Mouse (Mus musculus): ENCODE data around the gene Sel1l2.

The Sel1l2 gene

DNA sequence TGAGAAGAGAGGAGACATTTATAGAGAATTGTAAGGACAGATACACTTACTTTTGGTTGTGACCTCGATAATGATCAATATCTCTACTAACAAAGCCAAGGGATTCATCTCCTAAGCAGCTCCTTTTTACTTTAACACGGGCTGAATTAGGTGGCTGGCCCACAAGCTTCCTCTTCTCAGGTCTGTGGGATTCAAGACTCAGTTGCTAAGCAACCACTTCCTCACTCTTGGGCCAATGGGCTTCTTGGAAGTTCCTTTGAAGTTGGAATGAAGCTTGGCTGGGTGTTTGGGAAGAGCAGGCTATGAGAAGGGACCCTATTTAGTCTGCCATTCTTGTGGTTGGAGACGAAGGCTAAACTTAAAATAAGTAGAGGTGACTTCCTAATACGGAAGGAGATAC lies at the start of gene Sel1l2:
Sel1l2 (minus strand) TSS at position 182 of the 400 bp plus-strand sequence.
- no peak for DNase-seq (ENCODE audit: low spot score)

DNA sequence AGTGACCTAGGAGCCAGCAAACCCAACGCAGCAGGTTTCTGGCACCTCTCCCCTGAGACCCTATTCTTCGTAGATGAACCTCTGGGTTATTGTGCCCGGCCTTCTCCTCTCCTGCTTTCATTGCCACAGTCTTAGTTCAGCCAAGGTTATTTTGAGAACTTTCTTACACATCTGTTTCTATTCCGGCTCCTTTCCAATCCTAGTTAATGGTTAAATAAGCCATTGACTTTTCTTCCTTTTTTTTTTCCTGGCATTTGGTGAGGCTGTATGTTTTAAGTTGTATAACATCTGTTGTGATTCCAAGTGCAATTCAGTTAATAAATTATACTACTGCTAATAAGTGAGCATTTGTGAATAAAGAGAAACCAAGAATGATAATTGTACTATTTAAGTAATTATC lies 49.6 kb upstream of the Sel1l2 start:
- DNase-seq (ENCODE audit: low spot score), result no peak

DNA sequence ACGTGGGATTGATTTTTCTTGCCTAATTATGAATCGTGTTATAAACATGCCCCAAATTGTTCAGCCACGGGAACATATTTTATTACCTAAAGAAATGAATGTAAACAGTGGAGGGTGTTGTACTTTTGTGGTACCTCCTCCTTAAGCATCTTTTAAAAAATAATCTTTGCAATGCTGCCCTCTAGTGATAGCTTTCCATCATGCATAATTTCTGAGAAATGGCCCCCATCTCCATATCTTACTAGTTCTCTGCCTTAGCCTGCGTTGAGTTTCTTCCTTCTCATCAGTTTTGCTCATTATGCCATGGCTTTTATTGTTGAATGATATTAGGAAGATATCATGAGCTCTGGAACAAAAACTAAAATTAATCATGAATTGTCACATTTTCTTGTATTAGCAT lies 37.8 kb upstream of the Sel1l2 start:
- no peak for DNase-seq (ENCODE audit: low spot score)

DNA sequence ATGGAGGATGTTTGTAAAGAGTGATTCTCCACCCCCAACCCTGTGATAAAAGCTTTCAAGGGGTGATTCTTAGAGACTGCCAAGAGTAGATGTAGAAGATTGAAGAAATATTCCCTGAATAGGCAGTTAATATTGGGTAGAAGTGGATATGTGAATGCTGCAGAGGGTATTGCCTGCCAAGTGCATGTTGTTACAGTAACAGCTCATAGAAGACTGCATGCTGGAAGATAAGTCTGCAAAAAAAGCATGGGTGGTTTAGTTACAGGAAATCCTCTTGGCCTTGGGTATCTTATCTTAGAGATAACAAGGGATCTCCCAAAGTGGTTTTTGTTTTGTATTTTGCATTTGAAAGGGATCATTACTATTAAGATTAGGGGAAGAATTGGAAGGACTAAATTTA lies 36.3 kb upstream of the Sel1l2 start:
- no peak for DNase-seq (ENCODE audit: low spot score)

DNA sequence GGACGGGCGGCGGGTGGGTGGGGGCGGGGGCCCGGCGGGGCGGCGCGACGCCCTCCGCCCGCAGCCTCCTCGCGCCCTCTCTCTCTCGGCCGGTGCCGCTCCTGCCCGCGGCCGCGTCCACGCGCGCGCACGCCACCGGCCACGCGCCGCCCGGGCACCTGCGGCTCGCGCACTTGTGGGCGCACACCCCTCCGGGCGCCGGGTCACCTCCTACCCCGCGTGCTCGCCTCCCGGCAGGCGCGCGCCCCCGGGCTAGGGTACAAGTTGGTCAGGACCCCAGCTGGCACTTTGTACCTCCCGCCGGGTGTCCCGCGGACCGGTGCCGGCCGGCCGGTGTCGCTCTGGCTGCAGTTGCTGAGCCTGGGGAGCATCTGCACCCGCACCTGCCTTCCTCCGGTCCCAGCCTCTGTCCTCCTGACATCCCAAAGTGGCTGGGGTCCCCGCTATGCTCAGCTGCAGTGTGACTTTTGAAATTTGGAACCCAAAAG lies 6.3 kb upstream of the Sel1l2 start:
- no peak for DNase-seq (ENCODE audit: low spot score)

DNA sequence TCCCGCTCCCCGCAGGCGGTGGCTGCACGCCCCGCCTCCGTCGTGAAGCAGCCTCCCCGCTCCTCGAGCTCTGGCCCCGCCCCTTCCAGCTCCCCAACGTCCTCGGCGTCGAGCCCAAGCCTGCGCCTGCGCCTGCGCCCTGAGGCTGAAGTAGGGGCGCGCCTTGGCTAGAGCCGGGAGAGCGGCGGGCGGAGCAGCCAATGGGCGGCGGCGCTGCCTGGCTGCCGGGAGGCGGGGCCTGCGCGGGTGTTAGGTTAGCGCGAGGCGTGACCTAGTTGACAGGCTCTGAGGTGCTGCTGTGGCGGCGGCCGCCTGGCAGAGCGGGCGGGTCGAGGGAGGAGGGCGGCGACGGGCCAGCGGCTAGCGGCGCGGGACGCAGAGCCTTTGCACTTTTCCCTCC lies 5.7 kb upstream of the Sel1l2 start, which contains the start of gene Macrod2:
Macrod2 (plus strand) TSS at position 131 of the 400 bp plus-strand sequence.
- peak; percentile 92 for DNase-seq (ENCODE audit: low spot score)

DNA sequence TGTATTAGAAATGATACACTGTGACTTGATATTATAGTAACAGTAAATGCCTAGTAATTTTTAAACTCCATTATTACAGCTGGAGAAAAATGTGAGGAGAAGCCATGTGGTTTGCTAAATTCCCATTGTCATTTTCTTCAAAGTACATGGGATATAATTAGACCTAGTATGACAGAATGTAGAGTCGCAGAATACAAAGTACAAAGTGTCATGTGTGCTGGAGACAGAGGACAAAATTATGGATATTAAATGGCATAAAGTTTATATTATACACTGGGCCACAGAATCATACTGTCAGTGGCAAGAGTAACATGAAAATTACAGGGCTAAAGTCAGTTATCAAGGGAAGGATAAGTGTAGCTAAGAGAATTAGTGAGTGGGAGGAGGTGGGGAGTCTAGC lies 24.7 kb downstream of the Sel1l2 start:
- DNase-seq (ENCODE audit: low spot score), result no peak

DNA sequence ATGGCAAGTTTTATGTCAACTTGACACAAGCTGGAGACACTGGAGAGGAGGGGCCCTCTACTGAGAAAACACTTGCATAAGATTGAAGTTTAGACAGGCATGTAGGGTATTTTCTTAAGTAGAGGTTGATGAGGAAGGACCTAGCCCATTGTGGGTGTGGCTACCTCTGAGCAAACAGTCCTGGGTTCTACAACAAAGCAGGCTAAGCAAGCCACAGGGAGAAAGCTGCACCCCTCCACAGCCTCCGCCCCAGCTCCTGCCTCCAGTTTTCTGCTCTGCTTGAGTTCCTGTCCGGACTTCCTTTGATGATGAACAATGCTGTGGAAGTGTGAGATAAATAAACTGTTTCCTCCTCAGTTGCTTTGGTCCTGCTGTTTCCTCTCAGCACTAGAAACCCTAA lies 29.6 kb downstream of the Sel1l2 start:
- no peak for DNase-seq (ENCODE audit: low spot score)

DNA sequence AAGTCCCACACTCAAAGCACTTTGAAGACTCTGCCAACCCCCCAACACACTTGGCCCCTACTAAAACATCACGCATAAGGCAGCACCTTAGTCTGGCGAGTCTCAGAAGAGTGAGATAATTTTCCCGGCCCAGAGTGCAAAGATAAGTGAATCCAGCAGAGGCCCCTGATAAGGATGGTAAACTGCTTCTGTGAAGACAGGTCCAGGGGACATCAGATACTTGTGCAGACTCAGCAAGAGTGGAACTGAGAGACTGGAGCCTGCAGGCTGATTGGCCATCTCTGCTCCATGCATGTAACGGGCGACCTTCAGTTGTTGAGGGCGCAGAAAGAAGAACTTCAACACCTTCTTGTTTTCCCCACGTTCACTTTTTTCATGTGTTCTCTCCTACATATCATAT lies 47.1 kb downstream of the Sel1l2 start:
- no peak for DNase-seq (ENCODE audit: low spot score)

DNA sequence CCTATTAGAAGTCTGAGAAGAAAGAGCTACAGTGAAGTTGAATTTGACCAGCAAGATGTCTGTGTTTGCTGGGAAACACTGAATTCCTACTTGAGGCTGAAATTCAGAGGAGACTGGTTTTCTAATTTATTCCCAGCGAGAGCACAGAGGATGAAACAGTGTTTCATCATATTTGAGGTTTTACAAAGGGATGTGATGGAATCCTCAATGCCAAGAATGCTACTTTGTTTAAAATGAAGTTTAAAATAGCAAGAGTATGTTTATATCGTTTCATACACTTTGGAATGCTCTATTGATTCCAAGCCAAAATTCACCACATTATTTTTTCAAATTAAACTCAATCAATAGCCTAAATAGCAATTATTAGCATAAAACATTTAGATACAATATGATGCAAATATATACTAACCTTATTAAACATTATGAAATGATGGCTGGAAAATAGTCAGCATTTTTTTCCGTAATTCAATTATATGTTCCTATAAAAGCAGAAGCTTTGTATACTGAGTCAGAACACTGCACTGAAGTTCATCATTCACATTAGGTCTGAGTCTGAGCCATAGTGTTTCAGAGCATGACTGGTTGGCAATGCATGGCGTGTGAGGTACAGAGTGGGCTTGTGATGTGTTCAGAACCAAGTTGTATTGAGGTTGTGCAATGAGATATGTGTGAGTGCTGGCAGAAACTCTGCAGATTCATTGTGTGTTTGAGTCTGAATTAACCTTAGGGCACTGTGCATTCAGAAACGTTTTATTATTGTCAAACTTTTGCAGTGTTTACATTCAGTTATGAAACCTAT lies 58.8 kb downstream of the Sel1l2 start:
- DNase-seq (ENCODE audit: low spot score), result no peak

DNA sequence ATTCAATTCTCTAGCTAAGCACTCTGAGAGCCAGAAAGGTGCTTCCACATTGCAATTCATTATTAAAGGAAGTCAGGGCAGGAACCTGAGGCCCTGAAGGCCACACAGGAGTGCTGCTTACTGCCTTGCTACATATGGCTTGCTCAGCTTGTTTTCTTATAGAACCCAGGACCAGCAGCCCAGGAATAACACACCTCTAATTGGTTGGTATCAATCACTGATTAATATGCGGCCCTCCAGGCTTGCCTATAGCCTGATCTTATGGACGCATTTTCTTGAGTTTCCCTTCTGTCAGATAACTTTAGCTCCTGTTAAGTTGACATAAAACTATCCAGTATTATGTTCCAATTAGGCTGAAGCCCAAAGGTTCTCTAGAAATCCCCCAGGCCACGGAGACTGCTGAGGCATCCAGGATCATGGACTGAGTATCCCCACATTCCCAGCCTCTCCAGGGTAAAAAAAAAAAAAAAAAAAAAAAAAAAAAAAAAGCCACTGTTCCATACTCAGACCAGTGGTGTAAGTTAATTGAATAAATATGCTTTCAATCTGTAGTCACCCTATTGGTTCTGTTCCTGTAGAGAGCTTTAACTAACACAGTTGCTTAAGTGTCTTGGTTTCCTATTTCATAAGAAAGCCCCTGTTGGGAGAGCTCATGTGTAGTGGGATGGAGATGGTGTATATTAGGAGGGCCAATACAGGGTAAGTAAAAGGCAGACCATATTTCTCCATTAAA lies 86.4 kb downstream of the Sel1l2 start:
- no peak for DNase-seq (ENCODE audit: low spot score)

DNA sequence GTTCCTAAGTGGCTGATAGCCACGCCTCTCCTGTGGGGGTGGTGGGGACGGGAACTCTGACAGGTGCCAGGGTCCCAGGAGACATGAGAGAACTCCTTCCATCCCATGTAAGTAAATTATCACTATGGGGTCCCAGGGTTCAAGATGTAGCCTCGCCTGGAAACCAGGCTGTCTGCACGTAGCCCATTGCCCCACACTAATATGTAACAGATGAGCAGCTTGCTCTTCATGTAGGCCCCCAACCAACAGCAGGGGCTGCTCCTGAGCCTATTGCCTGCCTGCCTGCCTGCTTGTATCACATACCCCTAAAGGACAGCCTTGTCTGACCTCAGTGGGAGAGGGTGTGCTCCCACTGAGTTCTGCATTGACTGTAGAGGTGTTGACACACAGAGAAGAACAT lies 92.4 kb downstream of the Sel1l2 start:
- DNase-seq (ENCODE audit: low spot score), result no peak

DNA sequence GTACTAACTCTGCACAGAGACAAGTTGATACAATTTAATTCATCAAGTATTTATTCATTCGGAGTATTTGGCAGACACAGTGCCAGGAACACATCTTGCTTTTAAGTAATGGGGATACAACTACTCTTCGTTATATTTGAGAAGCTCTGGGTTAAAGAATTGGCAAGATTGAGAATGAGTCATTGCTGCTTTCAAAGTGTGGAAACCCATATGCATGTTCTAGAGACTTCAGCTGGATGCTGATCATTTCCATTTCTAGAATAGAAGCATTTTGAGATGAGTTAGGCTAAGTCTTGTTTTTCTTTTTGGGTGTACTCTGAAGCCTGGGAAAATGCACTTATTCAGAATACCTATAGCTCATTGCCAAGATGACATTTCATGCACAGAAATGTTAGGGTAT lies 95.7 kb downstream of the Sel1l2 start:
- DNase-seq (ENCODE audit: low spot score), result no peak

DNA sequence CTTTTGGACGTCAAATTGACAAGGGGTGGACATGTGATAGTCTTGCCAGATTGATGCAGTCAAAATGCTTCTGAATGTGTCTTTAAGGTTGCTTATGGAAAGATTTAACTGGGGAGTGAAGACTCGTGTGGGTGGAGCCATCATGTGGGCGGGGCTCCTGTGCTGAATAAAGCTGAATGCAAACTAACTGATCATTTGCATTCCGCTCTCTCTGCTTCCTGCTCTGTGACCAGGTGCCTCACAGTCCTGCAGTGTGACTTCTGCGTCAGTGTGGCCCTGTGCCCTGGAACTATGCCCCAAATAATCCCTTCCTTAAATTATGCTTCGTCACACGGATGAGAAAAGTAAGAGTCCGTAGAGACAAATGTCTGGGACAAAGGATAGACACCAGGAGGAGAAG lies 108.7 kb downstream of the Sel1l2 start:
- no peak for DNase-seq (ENCODE audit: low spot score)

DNA sequence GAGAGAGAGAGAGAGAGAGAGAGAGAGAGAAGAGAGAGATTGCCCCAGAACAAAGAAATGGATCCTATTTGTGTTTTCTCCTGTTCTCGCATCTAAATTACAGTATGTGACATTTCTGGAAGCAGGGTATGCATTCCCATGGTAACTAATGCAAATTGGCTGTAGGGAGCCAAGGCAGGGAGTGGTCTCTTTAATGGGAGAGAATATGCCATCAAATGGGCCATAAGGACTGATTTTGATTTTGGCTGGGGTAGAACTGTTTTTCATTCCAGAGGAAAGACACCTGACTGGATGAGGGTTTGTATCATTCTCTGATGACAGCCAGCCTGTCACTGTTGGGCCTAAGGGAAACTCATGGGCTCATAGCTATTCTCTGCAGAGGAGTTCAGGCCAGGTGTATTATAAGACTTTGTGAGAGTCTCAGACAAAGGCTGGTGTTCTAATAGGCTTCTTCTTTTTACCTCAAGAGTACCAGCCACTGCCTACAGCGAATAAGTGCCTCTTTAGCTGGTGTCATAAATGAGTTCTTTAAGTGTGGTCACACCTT lies 133.8 kb downstream of the Sel1l2 start:
- no peak for DNase-seq (ENCODE audit: low spot score)

DNA sequence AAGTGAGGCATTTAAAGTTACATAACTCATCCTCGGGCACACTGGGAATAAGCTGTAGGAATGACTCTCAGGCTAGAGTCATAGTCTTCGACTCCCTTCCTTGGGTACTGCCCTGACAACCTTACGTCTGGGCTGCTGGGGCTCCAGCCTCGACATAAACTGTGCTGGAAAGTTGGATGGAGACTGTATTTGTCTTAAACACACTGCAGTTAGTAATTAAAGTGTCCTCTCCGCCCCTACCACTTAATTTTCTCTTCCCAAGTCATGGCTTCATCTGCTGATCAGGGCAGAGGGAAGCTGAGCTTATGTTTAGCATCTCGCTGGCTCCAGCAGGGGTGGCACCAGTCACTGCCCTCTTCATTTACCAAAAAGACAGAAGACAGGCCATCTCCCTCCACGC lies 135.2 kb downstream of the Sel1l2 start:
- DNase-seq (ENCODE audit: low spot score), result no peak

DNA sequence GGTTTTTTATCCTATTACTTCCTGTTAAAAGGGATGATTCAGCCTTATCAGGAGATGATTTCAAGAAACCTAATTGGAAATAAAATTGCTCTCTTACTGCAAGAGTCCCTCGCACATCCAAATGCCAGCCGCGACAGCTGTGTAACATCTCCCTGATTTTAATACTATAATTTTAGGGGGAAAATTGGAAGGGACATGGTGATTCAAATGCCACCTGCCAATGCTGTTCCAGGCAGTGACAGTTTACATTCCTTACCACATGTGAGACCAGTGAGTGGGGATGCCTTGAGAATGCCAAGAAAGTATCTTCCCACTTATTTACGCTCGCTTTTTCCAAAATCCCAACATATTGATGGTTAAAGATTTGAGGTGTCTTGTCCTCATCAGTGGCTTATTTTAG lies 146.4 kb downstream of the Sel1l2 start:
- no peak for DNase-seq (ENCODE audit: low spot score)

DNA sequence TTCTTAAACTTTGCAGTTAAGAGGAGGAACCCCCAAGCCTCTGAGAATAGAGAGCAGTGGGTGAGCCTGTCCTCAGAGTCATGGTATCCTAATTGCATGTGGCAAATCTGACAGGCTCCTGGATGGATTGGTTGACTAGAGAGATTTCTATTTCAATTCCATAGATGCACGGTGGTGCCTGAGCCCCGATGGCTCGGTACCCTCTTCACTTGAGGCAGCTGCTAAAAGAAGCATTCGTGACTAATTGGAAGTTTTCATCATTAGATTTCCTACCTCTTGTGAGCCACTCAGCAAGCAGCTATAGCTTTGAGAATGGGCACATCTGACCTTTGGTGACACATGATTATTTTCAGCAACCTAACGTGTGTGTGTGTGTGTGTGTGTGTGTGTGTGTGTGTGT lies 147.1 kb downstream of the Sel1l2 start:
- DNase-seq (ENCODE audit: low spot score), result no peak

DNA sequence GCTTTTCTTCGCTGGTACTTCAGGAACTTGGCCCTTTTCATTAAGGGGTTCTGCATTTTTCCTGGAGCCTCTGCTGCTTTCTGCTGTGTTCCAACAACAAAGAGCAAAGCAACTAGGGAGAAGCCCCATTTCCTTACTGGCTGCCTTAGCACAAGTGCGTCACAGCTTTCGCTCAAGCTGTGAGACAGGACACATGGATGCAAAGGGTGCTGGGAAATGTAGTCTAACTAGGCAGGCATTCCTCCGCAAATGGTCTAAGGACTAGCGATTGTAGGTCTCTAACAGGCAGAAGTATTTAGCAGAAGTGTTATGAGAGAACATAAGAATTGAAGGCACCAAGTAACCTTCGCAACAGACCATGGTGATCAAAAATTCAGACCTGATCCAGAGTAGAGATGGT lies 152.3 kb downstream of the Sel1l2 start:
- no peak for DNase-seq (ENCODE audit: low spot score)

DNA sequence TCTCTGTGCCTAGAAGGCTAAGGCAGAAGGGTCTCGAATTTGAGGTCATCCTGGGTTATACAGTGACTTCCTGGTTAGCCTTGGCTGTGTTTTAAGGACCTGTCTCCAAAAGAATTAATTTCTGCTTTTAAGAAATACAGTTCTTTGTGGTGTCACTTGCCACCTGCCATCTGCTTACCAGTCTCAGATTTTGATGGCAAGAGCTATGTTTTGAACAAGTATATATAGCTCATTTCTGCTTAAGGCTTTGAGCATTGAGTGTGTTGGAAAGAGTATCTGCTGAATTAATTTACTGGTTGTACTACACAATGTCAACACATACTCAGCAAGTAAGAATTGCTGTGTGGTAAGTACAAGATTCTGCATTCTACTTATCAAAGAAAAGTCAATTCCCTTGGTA lies 159.2 kb downstream of the Sel1l2 start:
- DNase-seq (ENCODE audit: low spot score), result no peak

DNA sequence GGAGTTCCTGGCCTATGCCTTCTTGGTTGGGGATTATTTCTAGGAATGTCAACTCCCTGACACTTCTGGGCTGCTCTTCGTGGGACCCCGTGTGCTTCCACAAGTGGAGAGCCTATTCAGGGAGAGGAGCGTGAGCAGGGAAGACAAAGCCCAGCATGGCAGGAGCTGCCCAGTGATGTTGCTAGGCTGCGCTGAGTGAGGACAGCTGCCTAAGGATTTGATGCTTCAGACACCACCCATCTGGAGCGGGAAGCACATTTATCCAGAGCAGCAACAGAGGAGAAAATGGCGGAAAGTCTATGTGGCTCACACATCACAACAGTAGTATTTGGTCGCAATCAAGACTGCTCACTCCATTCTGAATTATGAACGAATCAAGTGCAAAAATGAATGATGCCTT lies 169.2 kb downstream of the Sel1l2 start:
- no peak for DNase-seq (ENCODE audit: low spot score)

DNA sequence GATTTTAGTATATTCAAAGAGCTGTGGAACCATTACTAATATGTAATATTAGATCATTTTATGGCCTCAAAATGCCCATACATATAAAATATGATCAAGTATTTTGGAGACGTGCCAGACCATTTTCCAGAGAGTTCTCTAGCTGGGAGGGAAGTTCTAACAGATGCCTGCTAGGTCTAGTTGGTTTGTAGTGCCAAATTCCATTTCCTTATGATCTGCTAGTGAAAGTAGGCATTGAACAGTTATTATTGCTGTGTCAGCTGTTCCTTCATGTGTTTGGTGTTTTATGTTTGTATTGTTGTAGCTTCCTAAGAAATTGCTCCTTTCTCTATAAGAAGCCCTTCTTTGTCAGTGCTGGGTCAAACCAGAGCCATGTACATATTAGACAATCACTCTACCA lies 173.5 kb downstream of the Sel1l2 start:
- no peak for DNase-seq (ENCODE audit: low spot score)

DNA sequence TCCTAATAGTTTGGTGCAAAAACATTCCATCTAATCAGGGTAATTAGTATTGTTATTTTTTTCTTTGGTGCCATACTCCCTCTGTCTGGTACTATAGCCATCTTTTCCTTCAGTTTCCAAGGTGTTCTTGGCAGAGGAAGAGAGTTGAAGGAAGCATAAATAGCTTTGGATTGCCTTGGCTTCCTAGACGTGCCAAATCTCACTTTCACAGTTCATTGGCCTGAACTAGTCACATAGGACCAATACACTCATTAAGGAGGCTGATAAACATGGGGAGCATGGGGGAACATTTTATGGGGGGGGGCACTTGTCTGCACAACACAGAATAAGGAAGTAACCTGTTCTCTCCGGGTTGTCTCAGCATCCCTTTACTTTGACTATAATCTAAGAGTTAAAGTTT lies 174.1 kb downstream of the Sel1l2 start:
- no peak for DNase-seq (ENCODE audit: low spot score)
